Mouse (Mus musculus) A20 (cell line): Measurements from ENCODE around the gene Rnaseh1.
A peak's percentile ranks its signal among the peaks of the same experiment; 100 is the strongest.

ENCODE experiments used
- DNase-seq: peaks from one replicate; pipeline ENCODE4 v3.0.0-alpha.2; 2011; ENCODE audit warnings: low read depth, low spot score

The Rnaseh1 gene

GRCm38 (mm10) chr12:28667287-28667686, 17.9 kb downstream of the Rnaseh1 start:
- no peak for DNase-seq

DNA sequence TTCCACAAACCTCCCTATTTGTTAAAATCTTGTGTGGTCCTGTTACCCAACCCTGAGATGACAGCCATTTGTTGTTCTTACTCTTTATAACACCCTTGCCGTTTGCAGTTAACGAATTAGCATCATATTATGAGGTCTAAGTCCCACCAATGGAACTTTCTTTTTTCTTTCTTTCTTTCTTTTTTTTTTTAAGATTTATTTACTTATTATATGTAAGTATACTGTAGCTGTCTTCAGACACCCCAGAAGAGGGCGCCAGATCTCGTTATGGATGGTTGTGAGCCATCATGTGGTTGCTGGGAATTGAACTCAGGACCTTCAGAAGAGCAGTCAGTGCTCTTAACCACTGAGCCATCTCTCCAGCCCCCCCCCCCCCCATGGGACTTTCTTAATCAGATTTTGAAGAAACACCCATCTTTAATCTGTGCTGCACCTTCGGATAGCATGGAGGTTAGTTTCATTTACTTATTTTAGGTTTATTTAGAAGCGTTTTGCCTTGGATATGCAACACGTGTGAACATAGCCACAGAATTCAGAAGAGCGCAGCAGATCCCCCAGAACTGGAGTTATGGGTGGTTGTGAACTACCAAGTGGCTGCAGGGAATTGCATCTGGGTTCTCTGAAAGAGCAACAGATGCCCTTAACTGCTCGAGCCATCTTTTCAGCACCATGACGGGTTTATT, 24.8 kb downstream of the Rnaseh1 start:
- peak; percentile 54 for DNase-seq

DNA sequence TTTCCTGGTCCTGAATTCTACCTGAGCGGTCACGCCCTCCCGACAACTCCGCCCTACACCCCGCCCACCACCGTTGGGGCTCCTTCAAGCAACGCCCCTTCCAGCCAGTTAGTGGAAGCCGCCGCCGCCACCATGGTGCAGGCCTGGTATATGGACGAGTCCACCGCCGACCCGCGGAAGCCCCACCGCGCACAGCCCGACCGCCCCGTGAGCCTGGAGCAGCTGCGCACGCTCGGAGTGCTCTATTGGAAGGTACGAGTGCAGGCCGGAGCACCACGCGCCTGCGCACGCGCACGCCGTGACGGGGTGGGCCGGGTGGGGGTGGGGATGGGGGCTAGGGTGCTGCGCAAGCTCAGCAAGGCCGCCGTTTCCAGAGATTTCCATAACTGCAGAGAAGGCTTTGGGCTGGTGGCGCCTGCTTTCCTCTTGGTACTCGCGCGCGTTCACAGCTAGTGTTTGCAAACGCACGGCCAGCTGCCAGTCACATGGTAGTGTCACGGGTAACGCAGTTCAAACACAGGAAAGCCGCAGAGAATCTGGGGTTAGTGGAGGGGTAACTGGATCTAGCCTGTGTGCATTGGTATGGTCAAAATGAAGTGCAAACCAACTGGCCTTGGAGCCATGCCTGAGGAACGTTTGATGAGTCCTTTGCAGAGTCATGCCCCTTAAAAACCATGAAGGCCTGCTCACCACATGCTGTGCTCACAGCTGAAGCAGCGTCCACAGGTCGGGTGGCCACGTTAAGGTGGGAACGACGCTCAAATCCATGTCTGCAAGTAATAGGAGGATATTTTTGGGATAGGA, 25.9 kb downstream of the Rnaseh1 start, which contains the start of gene Adi1:
Gene Adi1 (plus strand): TSS at position 111 of the 804 bp plus-strand sequence.
- peak; percentile 87 for DNase-seq

- DNase-seq: no peak
Measured at GRCm38 (mm10) chr12:28675925-28676209, 26.5 kb downstream of the Rnaseh1 start.

DNA sequence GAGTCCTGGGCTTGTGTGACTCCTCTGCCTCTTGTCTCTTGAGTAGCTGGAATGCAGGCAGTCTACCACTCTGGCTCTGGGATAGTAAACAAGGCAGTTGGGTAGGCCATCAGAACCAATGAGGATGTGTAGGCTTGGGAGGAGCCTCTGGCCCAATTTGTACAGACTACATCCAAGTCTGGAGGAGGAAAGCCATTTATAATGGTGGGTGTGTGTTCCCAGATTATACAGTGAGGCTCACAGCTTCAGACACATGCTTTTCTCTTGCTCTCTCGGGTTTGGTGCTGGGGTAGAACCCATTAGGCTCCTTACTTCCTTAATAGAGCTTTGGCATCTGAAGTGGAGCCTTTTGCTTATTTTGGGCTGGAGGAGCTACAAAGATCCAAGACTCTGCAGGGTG, 35.3 kb downstream of the Rnaseh1 start:
- no peak for DNase-seq

GRCm38 (mm10) chr12:28685771-28686170, 36.4 kb downstream of the Rnaseh1 start:
- DNase-seq: no peak

DNA sequence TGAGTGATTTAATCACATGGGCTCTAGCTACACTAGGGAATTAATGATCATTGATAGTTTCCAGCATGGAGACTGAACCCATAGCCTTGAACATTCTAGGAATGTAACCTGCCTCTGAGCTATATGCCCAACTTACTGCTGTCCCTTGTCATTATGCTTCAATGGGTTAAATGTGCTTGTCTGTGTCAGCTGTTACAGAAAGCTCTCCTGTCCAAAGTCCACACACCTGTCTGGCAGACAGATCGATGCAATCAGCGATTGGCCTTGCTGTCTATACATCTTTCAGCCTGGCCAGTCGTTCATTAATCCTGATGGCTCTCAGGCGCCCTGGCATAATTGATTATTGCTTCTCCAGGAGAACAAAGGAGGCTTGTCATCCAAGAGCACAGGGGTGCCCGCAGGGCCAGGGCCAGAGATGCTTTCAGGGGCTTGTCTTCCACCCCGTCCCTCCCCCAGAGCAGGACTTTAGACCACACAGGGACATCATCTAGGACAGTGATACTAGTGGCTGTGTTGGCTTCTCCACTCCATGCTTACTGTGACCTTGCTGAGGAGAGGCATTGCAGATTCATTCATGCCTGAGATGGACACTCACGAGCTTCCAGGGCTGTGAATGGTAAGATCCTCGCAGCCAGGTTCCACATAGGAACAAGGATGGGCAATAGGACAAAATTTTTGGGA, 36.9 kb downstream of the Rnaseh1 start:
- DNase-seq: no peak

DNA sequence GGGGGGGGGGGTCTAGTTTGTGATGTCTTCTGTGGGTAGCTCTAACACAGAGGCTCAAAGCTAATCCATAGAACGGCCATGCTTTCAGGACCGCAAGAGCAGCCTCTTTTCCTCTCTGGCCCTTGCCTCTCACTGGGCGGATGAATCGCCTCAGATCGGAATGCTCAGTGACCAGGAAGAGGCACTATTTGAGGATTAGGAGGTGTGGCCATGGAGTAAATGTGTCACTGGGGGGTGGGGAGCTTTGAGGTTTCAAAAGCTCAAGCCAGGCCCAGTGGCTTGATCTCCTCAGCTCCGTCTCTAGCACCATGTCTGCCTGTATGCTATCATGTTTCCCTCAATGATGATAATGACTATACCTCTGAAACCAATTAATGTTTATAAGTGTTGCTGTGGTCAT, 39.6 kb downstream of the Rnaseh1 start:
- DNase-seq: no peak

DNA sequence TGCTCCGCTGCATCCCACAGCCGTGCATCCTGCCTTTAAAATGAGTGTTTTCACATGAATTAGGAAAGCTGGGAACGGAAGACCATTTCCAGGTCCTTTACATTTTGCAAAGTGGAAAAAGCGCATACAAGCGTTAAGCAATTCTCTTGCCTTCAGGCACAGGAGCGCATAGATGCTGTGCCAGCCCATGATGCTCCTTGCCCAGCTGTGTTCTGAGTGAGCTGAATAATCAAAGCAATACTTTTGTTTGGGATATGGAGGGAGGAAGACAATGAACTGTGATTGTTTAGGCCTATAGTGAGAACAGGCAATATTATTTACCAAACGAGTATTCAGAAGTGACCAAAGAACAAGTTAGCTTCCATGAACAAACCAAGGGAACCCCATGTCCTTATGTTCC, 41.3 kb downstream of the Rnaseh1 start:
- DNase-seq: no peak

- DNase-seq: no peak
Measured at GRCm38 (mm10) chr12:28693738-28694137, 44.3 kb downstream of the Rnaseh1 start.

DNA sequence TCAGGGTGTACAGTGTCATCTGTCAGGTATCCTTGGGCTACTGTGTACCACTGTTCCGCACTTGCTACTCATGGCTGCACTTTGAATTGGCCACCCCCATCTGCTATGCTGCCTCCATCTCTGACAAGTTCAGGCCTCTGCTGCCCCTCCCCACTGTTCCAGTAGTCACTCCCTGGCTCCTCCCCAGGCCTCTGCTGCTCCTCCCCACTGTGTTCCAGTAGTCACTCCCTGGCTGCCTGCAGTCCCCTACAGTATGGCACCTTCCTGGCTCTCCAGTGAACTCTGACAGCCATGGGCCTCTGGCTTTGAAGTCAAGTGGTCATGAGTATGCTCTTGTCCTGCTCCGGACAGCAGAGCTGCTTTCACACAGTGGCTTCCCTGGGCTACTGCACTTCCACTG, 44.8 kb downstream of the Rnaseh1 start:
- no peak for DNase-seq

DNA sequence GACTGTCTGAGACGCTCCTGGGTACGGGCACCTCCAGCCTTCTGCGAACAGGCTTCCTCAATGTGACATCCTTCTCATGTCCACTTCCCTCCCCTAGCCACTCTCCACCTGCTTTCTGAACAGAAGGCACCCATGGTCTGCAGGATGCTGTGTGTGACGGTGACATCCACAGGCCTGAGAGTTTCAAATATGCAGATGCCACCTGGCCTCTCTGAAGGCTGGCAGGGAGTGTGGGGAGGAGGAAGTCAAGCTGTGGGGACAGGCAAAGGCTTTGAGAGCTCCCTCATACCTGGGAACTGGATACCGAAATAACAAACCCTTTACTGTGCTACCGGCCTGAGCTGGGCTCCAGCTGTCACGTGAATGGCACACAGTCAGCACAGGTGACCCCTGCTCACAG, 45.4 kb downstream of the Rnaseh1 start:
- DNase-seq: no peak

GRCm38 (mm10) chr12:28697821-28698595, 48.6 kb downstream of the Rnaseh1 start:
- no peak for DNase-seq

- DNase-seq: no peak
Measured at GRCm38 (mm10) chr12:28699086-28699485, 49.7 kb downstream of the Rnaseh1 start.

GRCm38 (mm10) chr12:28699656-28700055, 50.3 kb downstream of the Rnaseh1 start:
- DNase-seq: peak; percentile 63

GRCm38 (mm10) chr12:28700101-28700511, 50.7 kb downstream of the Rnaseh1 start:
- no peak for DNase-seq

- DNase-seq: no peak
Measured at GRCm38 (mm10) chr12:28700561-28701025, 51.2 kb downstream of the Rnaseh1 start.

- DNase-seq: no peak
Measured at GRCm38 (mm10) chr12:28701302-28701701, 51.9 kb downstream of the Rnaseh1 start.

GRCm38 (mm10) chr12:28704381-28704780, 55.0 kb downstream of the Rnaseh1 start:
- no peak for DNase-seq

GRCm38 (mm10) chr12:28705204-28705603, 55.8 kb downstream of the Rnaseh1 start:
- DNase-seq: no peak

- no peak for DNase-seq
Measured at GRCm38 (mm10) chr12:28708154-28708553, 58.8 kb downstream of the Rnaseh1 start.
